11 mouse cellular contexts compared by ENCODE assay signal in genomic region chr13:60435333-60435732, GRCm38 (mm10).
A peak's percentile ranks its signal among the peaks of the same experiment; 100 is the strongest.
DNase-seq lines count a peak whose midpoint lies in the region; ATAC-seq lines count a peak whose summit lies in the region.
"Had no signal": no experiment of that assay in that cellular context is flagged by ENCODE, and none has a peak within 500 bp of the region (broad histone marks: within the 10 kb centered on the region; RNA-seq: fewer than 3 reads in every experiment).

No protein-coding gene starts in this region.

- H3K4me1 ChIP-seq in kidney, embryonic 14.5 days (ENCODE audit: control insufficient read depth, insufficient read depth, low read length) = peaks cover 14% of the 10 kb centered on the region; the same call in 1 of the 2 replicates
- H3K4me1 ChIP-seq in embryonic facial prominence, embryonic 11.5 days (ENCODE audit: control insufficient read depth, insufficient read depth, low read length) = no peaks in the 10 kb centered on the region
- no peaks in the 10 kb centered on the region; the same call in 1 of the 2 replicates for H3K4me1 ChIP-seq in liver, embryonic 16.5 days (ENCODE audit: control insufficient read depth, low read depth, low read length)

- no peak overlapping the region for H3K4me2 ChIP-seq in kidney, embryonic 14.5 days (replicated peaks; ENCODE audit: low read depth, low read length)
- no peak overlapping the region for H3K4me2 ChIP-seq in embryonic facial prominence, embryonic 11.5 days (ENCODE audit: low read depth, low read length)
- H3K4me2 ChIP-seq in liver, embryonic 16.5 days (ENCODE audit: low read depth, low read length) = no peak overlapping the region

- no peak overlapping the region for H3K9ac ChIP-seq in kidney, embryonic 14.5 days (ENCODE audit: low read depth, low read length)
- H3K9ac ChIP-seq in embryonic facial prominence, embryonic 11.5 days (replicated peaks; ENCODE audit: low read length) = no peak overlapping the region; the same call in 1 of the 2 replicates
- H3K9ac ChIP-seq in liver, embryonic 16.5 days (ENCODE audit: low read depth, low read length) = no peak overlapping the region

- DNase-seq in kidney, postnatal 25 days = no peak
- DNase-seq in embryonic facial prominence, embryonic 11.5 days (ENCODE audit: low spot score) = peak; percentile 26
- DNase-seq in adrenal gland, adult 2 months = no peak
- no peak for DNase-seq in urinary bladder, postnatal 14 days (ENCODE audit: low spot score)
- DNase-seq: cerebellum, postnatal 14 days had no signal

- WGBS in kidney, embryonic 14.5 days = 38% methylated on average over 5 of the region's 5 CpGs
- 39% methylated on average over 5 of the region's 5 CpGs for WGBS in embryonic facial prominence, embryonic 11.5 days
- WGBS in liver, embryonic 16.5 days (ENCODE audit: insufficient replicate concordance) = 32% methylated on average over 5 of the region's 5 CpGs

- no peaks in the 10 kb centered on the region for H3K36me3 ChIP-seq in kidney, embryonic 14.5 days (ENCODE audit: control insufficient read depth, insufficient read depth, low read length)
- no peaks in the 10 kb centered on the region for H3K36me3 ChIP-seq in embryonic facial prominence, embryonic 11.5 days (replicated peaks; ENCODE audit: control insufficient read depth, insufficient read depth, low read depth, low read length)
- no peaks in the 10 kb centered on the region for H3K36me3 ChIP-seq in liver, embryonic 16.5 days (ENCODE audit: control insufficient read depth, insufficient read depth)

- ATAC-seq in kidney, embryonic 14.5 days (ENCODE audit: low FRiP score, low TSS enrichment) = peak; percentile 51; the same call in 1 of the 2 replicates
- no peak for ATAC-seq in embryonic facial prominence, embryonic 11.5 days (replicated peaks; ENCODE audit: insufficient number of reproducible peaks, low FRiP score, low TSS enrichment, low read depth)
- ATAC-seq in granulocyte monocyte progenitor cell, adult 5-6 weeks (replicated peaks; ENCODE audit: poor library complexity, severe bottlenecking) = peak; percentile 44
- peak; percentile 69 for ATAC-seq in liver, embryonic 16.5 days (ENCODE audit: low read depth)
- ATAC-seq: CD4-positive, CD25-positive, alpha-beta regulatory T cell, adult 4 months had no signal

- H3K27me3 ChIP-seq in kidney, embryonic 14.5 days (ENCODE audit: control insufficient read depth, insufficient read depth, low read length) = no peaks in the 10 kb centered on the region
- H3K27me3 ChIP-seq in embryonic facial prominence, embryonic 11.5 days (ENCODE audit: control insufficient read depth, insufficient read depth, low read length) = no peaks in the 10 kb centered on the region
- H3K27me3 ChIP-seq in liver, embryonic 16.5 days (ENCODE audit: control insufficient read depth, insufficient read depth, low read depth, low read length) = no peaks in the 10 kb centered on the region

- H3K4me3 ChIP-seq in kidney, embryonic 14.5 days (ENCODE audit: low read length) = no peak overlapping the region
- no peak overlapping the region for H3K4me3 ChIP-seq in embryonic facial prominence, embryonic 11.5 days (ENCODE audit: low read depth, low read length)
- no peak overlapping the region for H3K4me3 ChIP-seq in liver, embryonic 16.5 days (ENCODE audit: low read depth, low read length)
- H3K4me3 ChIP-seq: layer of hippocampus, adult 2 months; myocyte had no signal

- peaks cover 2% of the 10 kb centered on the region; the same call in 1 of the 2 replicates for H3K9me3 ChIP-seq in kidney, embryonic 14.5 days (ENCODE audit: control insufficient read depth, low read length)
- H3K9me3 ChIP-seq in embryonic facial prominence, embryonic 11.5 days (replicated peaks; ENCODE audit: control insufficient read depth, low read length) = no peaks in the 10 kb centered on the region
- no peaks in the 10 kb centered on the region for H3K9me3 ChIP-seq in liver, embryonic 16.5 days (replicated peaks; ENCODE audit: control insufficient read depth, low read length)

- H3K27ac ChIP-seq in kidney, embryonic 14.5 days (ENCODE audit: low read depth, low read length) = peak overlapping the region; percentile 33; the same call in 1 of the 2 replicates
- peak overlapping the region; percentile 77 for H3K27ac ChIP-seq in embryonic facial prominence, embryonic 11.5 days (replicated peaks; ENCODE audit: low read depth, low read length)
- no peak overlapping the region for H3K27ac ChIP-seq in liver, embryonic 16.5 days (ENCODE audit: low read length)
- H3K27ac ChIP-seq: layer of hippocampus, adult 2 months had no signal
